Mouse (Mus musculus): Measurements from ENCODE around the gene Ntf5. TPM values are rescaled to one million over a fixed set of nuclear protein-coding genes. Genes with fewer than 3 reads are reported as not detected.
"Not testable (repeated sequence)": the region's sequence is repeated elsewhere in the genome, so short reads cannot be mapped to it uniquely, and the experiment has no call there.

Gene Ntf5
- total RNA-seq, 2 experiments from 2014 or later: not detected

DNA sequence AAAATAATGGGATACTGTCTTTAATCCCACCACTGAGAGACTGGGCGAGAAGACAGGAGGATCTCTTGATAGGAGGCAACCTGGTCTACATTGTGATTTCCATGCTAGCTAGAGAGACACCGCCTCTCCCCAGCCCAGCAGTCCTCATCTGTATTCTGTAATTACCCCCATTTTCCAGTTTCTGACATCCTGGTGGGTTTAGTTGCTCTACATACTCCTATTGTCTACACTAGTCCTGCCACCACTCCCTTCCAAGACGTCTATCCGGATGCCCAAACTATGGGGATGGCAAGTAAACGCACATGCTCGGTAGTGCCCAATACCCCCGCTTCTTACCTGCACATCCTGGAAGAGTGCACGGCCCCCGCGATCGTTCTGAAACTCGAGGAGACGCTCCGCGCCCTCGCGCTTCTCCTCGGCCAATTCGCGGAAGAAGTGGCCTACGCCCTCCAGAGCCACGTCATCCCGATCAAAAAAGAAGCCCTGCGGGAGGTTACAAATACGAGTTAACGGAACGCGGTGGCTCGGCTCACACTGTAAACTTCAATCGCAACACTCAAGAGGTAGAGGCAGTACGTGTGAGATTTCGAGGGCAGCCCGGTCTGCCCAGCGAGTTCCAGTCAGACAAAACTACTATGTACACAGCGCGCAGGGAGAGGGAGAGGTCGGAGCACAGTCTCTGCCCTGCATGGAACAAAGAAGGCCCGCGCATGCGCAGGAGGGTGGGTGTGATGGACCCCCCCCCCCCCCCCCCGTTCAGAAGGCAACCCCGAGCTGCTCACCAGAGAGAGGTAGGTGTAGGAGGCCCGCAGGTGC, 45.5 kb downstream of the Ntf5 start:
- peak; percentile 73 to 76 for DNase-seq (ENCODE audit: low spot score in 2 of 2)
- intact Hi-C loops (cut with DNase I): no loop called here

DNA sequence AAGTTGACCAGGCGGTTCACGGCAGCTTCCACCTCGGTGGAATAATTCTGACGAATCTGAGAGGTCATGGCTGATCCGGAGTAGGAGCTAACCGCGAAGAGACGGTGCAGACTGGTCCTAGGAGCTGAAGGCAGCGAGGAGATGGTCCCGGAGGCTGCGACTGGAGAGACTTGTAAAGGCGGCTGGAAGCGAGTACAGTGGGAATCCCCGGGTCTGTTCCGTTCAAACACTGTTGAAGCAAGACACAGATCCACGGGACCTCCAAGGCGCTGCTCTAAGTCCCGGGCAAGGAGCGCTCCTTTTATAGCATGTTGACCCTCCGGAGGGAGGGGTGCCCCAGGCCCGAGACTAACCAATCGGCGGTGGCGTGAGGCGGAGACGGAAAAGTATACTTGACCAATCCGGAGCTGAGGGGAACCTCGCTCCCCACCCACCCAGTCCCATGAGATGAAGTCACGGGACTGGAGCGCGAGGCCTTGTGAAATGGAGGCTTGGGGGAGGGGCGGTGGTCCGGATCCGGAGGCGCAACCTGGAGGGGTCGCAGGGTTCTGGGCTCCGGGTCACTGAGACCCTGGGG, 46.2 kb downstream of the Ntf5 start, which contains the start of gene Ftl1:
Gene Ftl1, minus strand, starts transcription at position 321 of the 577 bp plus-strand sequence.
- intact Hi-C loops (cut with DNase I): not testable (repeated sequence)
- peak; percentile 94 to 95 for DNase-seq (ENCODE audit: low spot score in 2 of 2)

DNA sequence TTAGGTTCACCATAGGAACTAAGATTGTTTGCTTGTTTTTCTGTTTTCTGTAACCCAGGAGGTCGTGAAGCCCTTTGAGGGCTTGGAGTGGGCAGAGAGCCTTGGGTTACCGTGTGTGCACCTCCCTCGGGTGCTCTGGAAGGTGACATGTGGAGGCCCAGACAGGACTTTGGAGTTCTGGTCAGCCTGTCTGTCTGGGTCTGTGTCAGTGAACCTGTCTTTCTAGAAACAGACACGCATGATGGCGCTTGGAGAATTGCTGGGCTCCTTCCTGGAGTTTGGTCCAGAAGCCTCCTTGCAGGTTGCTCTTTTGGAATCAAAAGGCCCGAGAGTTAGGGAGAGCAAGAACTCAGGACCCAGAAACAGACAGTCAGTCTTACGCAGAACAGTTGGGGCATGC, 46.9 kb downstream of the Ntf5 start:
- DNase-seq (ENCODE audit: low spot score in 2 of 2): no peak
- intact Hi-C loops (cut with DNase I): no loop called here

DNA sequence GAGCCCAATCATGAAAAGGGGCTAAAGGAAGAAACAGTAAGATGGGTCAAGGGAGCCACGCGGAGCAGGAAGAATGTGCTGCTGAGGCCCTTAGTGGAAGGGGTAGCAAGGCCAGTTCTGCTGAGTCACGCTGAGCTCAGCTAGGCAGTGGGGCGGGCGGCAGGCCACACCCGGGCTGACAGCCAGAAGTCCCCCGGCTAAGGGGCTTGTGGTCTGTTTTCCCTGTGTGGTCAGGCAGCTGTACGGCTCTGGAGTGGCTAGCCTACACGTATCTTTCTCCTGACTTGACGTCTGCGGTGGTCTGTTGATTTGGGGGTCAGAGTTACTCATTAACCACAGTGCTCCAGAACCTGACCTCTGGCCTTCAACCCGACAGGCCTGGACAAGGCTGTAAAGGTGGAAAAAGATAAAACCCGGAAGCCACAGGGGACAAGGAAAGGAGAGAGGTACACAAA, 47.4 kb downstream of the Ntf5 start:
- intact Hi-C loops (cut with DNase I): no loop called here
- DNase-seq (ENCODE audit: low spot score in 2 of 2): peak; percentile 33 to 35

DNA sequence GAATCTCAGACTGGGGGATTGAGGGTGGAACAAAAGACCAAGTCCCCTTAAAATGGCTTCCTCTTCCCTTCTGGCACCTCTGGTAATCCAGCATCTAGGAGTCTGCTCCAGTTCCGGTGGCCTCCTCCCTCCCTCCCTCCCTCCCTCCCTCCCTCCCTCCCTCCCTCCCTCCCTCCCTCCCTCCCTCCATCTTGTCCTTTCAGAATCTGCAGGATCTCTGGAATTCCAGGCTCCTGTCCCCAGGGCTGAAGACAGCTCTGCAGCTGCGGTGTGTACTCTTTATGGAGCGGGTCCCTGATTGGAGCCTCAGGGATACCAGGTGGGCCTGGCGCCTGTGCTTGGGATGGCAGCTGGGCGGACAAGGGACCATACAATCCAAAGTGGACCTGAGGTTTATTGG, 47.8 kb downstream of the Ntf5 start:
- intact Hi-C loops (cut with DNase I): no loop called here

DNA sequence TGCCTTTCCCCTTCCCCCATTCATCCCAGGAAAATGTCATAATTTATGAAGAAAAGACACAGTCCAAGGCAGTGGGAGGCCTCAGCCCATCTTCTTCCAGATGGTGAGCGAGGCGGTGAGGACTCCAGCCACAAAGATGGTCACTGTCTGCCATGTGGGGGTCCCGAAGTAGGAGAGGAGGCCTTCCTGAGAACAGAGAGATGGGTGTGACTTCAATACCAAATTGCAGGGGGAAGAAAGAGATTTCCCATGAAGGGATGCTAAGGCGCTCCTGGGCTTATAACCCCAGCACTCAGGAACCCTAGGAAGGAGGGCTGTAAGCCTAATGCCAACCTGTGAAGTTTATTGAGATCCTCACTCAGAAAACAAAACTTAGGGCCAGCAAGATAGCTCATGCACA, 48.3 kb downstream of the Ntf5 start:
- intact Hi-C loops (cut with DNase I): no loop called here
- DNase-seq (ENCODE audit: low spot score in 2 of 2): no peak

More for the DNA sequence above, 47.8 kb downstream of the Ntf5 start:
- no peak for DNase-seq (ENCODE audit: low spot score in 2 of 2)

DNA sequence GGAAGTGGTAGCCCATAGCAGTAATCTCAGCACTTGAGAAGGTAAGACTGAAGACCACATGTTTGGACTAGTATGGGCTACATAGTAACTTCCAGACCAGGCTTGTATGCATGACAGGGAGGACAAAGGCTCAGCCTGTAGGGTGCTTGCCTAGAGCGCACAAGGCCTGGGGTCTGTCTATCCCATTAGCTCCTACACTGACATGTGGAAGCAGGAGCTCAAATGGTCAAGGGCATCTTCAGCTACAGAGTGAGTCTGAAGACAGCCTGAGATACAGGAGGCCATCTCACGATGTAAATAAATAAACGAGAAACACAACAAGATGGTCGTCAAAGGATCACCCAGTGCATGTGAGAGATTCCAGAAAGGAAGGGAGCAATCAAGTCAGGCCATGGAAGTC, 48.8 kb downstream of the Ntf5 start:
- no peak for DNase-seq (ENCODE audit: low spot score in 2 of 2)
- intact Hi-C loops (cut with DNase I): no loop called here

DNA sequence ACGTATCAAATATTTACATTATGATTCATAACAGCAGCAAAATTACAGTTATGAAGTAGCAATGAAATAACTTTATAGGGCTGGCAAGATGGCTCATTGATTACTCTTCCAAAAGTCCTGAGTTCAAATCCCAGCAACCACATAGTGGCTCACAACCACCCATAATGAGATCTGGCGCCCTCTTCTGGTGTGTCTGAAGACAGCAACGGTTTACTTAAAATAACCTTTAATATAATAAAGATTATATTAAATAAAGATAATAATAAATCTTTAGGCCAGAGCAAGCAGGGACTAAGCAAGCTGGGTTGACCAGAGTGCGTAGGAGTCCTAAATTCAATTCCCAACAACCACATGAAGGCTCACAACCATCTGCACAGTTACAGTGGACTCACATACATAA, 49.4 kb downstream of the Ntf5 start:
- intact Hi-C loops (cut with DNase I); DNase-seq (ENCODE audit: low spot score in 2 of 2): not testable (repeated sequence)

DNA sequence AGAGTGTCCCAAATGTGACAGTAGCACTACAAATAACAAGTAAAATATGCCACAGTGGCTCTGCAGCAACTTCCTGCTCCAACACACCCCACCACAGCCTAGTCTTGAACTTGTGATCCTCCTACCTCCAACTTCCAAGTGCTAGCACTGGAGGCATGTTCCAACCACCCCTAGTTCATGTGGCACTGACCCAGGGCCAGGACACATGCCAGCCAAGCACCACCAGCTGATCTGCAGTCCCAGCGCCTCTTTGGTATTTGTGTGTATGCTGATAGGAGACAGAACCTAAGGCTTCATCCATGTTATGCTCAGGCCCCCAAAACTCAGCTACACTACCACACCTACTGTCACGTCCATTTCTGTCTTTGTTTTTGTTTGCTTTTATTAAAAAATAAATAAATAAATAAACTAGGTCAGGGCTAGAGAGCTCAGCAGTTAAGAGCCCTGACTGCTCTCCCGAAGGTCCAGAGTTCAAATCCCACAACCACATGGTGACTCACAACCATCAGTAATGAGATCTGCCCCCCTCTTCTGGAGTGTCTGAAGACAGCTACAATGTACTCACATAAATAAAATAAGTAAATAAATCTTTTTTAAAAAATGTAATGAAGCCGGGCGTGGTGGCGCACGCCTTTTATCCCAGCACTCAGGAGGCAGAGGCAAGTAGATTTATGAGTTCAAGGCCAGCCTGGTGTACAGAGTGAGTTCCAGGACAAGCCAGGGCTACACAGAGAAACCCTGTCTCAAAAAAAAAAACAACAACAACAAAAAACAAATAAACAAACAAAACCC, 50.7 kb downstream of the Ntf5 start:
- no peak for DNase-seq (ENCODE audit: low spot score in 2 of 2)
- intact Hi-C loops (cut with DNase I): no loop called here

DNA sequence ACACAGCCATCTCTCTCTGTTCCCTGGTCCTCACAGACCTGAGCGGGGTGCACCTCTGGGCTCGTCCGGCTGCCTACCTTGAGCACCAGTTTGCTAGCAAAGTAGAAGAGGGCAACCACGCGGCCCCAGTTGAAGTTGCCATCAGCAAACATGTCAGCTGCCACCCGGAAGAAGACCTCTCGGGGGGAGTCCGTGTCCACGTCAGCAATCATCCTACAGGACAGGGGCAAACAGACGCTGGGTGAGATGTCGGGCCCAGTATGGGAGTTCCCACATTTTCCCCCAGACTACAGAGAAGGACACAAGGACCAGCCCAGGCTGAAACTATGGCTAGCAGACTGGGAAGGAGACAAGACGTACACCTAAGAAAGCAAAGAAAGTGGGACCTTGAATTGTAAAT, 51.6 kb downstream of the Ntf5 start:
- no peak for DNase-seq (ENCODE audit: low spot score in 2 of 2)
- intact Hi-C loops (cut with DNase I): loop anchor here (5.0 kb wide), 1 partner anchor 237 kb away; no protein-coding TSS in a partner anchor

DNA sequence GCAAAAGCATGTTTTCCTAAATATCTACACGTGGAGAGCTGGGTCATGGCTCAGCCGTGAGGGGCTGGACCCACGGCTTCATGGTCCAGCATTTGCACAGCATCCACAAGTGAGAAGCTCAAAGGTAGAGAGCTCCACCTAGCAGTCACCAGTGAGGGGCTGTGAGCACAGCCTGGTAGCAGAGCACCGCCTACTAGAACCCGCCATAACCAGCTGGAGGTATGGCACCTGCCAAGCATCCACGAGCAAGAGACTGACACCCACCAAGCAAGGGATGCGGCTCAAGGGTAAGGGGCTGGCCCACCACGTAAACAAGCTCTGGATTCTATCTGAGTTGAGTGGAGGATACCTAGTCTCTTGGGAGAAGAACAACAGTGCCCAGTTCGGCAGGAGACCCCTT, 52.1 kb downstream of the Ntf5 start:
- intact Hi-C loops (cut with DNase I): loop anchor here (5.0 kb wide), 1 partner anchor 237 kb away; no protein-coding TSS in a partner anchor
- DNase-seq (ENCODE audit: low spot score in 2 of 2): no peak

DNA sequence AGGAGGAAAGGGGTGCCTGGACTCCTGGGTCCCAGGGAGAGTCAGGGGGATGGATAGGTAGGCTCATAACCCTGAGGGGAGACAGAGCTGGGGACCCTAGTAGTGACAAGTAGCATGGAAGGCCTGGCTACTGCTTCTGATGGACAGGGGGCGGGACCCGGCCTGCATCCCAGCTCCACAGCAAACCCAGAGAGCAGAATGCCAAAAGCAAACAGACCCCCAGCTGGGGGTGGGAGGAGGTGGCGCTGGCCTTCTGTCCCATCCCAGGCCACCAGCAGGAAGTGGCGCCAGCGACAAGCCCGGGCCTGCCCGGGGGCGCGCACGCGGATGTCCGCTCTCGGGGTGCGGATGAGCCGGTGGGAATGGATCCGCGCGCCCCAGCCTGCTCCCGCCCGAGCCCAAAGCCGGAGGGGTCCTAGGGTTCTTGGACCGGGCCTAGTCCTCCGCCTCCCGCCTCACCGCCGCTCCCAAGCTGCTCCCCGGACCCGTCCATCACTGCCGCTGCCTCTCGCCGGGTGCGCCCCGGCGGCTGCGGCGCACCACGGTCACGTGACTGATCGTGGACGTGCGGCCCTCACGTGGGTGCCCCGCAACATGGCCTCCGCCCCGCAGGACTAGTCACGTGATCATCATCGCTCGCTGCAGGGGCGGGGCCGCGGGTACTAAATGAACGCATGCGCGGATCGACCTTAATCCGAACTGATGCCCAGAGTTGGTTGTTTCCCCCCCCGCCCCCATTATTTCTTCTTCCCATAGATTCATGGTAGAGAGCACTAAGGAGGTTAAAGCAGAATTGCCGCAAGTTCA, 53.0 kb downstream of the Ntf5 start, which contains the start of gene Bax:
Gene Bax, minus strand, starts transcription at position 616 of the 807 bp plus-strand sequence.
- intact Hi-C loops (cut with DNase I): loop anchor here (5.0 kb wide), 1 partner anchor 236 kb away; no protein-coding TSS in a partner anchor

More for the DNA sequence above, 53.0 kb downstream of the Ntf5 start, which contains the start of gene Bax:
- peak; percentile 94 for DNase-seq (ENCODE audit: low spot score in 2 of 2)

Small RNA genes lying within 50 kb of the gene (microRNA-seq; reads per million reads assigned to microRNA genes)
- not detected for gene Gm22133

Other genes with a start within 250 kb of the Ntf5 start
- gene Slc17a7, start 249.7 kb upstream of the Ntf5 start, total RNA-seq (2021): 1,000 to 10,000 TPM; 1,276 to 1,585 TPM
- under 1 TPM; 0.17 to 0.50 TPM for gene Gfy, start 234.1 kb upstream of the Ntf5 start, total RNA-seq (2021)
- gene Pth2, start 232.7 kb upstream of the Ntf5 start, total RNA-seq (2021): not detected
- gene Ccdc155, start 208.8 kb upstream of the Ntf5 start, total RNA-seq (2021): 1 to 10 TPM; 5.1 to 5.2 TPM
- gene Dkkl1, start 201.5 kb upstream of the Ntf5 start, total RNA-seq (2021): 10 to 100 TPM; 25.9 to 29.9 TPM
- 1 to 10 TPM; 3.9 to 5.6 TPM for gene Tead2, start 197.9 kb upstream of the Ntf5 start, total RNA-seq (2021)
- gene Cd37, start 174.6 kb upstream of the Ntf5 start, total RNA-seq (2021): 1 to 10 TPM; 5.0 to 5.9 TPM
- 1 to 10 TPM; 1.2 to 1.6 TPM for gene Slc6a16, start 172.6 kb upstream of the Ntf5 start, total RNA-seq (2021)
- gene Slc6a21, start 136.2 kb upstream of the Ntf5 start, total RNA-seq (2021): not detected
- 10 to 100 TPM; 18.0 to 20.9 TPM for gene Trpm4, start 79.9 kb upstream of the Ntf5 start, total RNA-seq (2021)
- under 1 TPM; 0.27 to 0.52 TPM for gene Hrc, start 78.4 kb upstream of the Ntf5 start, total RNA-seq (2021)
- 100 to 1,000 TPM; 154 to 168 TPM for gene Ppfia3, start 46.7 kb upstream of the Ntf5 start, total RNA-seq (2021)
- gene Lin7b, start 43.1 kb upstream of the Ntf5 start, total RNA-seq (2021): 100 to 1,000 TPM; 164 to 189 TPM
- gene Snrnp70, start 18.0 kb upstream of the Ntf5 start, total RNA-seq (2021): 100 to 1,000 TPM; 273 to 486 TPM
- gene Kcna7, start 8.0 kb upstream of the Ntf5 start, total RNA-seq (2021): not detected
- not detected for gene Lhb, start 7.1 kb downstream of the Ntf5 start, total RNA-seq (2021)
- 10 to 100 TPM; 14.1 to 16.9 TPM for gene Gys1, start 21.1 kb downstream of the Ntf5 start, total RNA-seq (2021)
- gene Ruvbl2, start 24.4 kb downstream of the Ntf5 start, total RNA-seq (2021): 10 to 100 TPM; 39.7 to 41.5 TPM
- 100 to 1,000 TPM; 198 to 232 TPM for gene Ftl1, start 46.2 kb downstream of the Ntf5 start, total RNA-seq (2021)
- gene Bax, start 53.2 kb downstream of the Ntf5 start, total RNA-seq (2021): 10 to 100 TPM; 63.6 to 64.0 TPM
- not detected for gene Tulp2, start 68.2 kb downstream of the Ntf5 start, total RNA-seq (2021)
- under 1 TPM in 1 of 2 experiments, not detected in 1; 0.57 TPM for gene Gm45808, start 73.1 kb downstream of the Ntf5 start, total RNA-seq (2021)
- gene Dhdh, start 75.1 kb downstream of the Ntf5 start, total RNA-seq (2021): 1 to 10 TPM; 4.0 to 4.8 TPM
- gene Nucb1, start 96.7 kb downstream of the Ntf5 start, total RNA-seq (2021): 10 to 100 TPM; 96.8 to 98.9 TPM
- gene Ppp1r15a, start 112.6 kb downstream of the Ntf5 start, total RNA-seq (2021): 10 to 100 TPM; 24.2 to 31.3 TPM
- gene Plekha4, start 112.6 kb downstream of the Ntf5 start, total RNA-seq (2021): 1 to 10 TPM; 3.7 to 5.2 TPM
- under 1 TPM in 1 of 2 experiments, not detected in 1; 0.39 TPM for gene Hsd17b14, start 141.2 kb downstream of the Ntf5 start, total RNA-seq (2021)
- gene Bcat2, start 156.5 kb downstream of the Ntf5 start, total RNA-seq (2021): 10 to 100 TPM; 18.8 to 27.5 TPM
- not detected for gene Fgf21, start 201.8 kb downstream of the Ntf5 start, total RNA-seq (2021)
- gene Fut1, start 203.6 kb downstream of the Ntf5 start, total RNA-seq (2021): not detected
- not detected for gene Izumo1, start 208.1 kb downstream of the Ntf5 start, total RNA-seq (2021)
- 1 to 10 TPM; 6.9 to 8.0 TPM for gene Rasip1, start 213.8 kb downstream of the Ntf5 start, total RNA-seq (2021)
- 1 to 10 TPM; 4.1 to 5.1 TPM for gene Mamstr, start 226.3 kb downstream of the Ntf5 start, total RNA-seq (2021)

Data from left cerebral cortex, postnatal 36 days (tissue).